Mouse (Mus musculus): ENCODE measurements at regions not wholly inside any gene's neighbourhood (a gene's known extent, or its start where the extent isn't known, plus 50 kb on each side); places are given as distances from the start of the nearest gene placed in this dataset.

DNA sequence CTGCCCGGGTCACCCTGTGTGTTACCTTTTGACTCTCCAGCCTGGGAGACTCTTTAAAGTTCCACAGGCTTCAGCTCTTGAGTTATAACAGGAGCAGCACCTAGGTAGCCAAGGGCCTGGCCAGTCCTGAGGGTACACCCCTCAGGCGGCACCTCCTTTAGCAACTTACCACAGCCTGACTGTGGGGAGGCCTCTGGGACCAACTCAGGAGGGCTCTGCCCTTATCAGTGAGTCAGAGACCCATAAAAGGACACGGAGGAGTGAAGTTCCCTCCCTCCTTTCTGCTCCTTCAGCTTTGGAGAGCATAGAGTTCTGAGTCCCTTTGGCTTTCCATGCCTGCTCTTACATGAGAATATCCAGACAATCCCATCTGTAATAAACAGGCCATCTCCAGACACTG is 222.5 kb upstream of the Msx2 start:
- DNase-seq, result no peak

GRCm38 (mm10) chr13:53688934-53689333 is 216.1 kb upstream of the Msx2 start:
- DNase-seq, result no peak

GRCm38 (mm10) chr13:53688489-53688888 is 215.6 kb upstream of the Msx2 start:
- peak; percentile 74 for DNase-seq

GRCm38 (mm10) chr13:53684498-53684897 is 211.6 kb upstream of the Msx2 start:
- DNase-seq, result no peak

DNA sequence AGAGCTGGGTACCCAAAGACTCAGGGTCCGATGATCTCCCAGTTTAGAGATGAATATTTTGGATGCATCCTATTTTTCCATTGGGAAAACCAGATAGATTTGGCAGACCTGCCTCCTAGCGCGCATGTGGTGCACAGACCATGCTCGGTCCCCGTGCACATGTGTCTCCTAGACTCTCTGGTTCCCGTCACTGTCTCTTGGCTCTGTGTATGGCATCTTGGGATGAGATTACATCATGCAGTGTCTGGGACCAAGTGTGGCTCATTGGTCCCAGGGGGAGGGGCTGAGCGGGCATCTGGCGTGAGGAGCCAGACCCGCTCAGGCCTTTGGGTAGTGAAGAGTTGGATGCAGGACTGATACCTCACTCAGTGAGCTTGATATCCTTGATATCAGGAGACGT is 204.3 kb upstream of the Msx2 start:
- DNase-seq, result no peak

- DNase-seq, result no peak
Measured at GRCm38 (mm10) chr13:53670361-53670760, 197.5 kb upstream of the Msx2 start.

DNA sequence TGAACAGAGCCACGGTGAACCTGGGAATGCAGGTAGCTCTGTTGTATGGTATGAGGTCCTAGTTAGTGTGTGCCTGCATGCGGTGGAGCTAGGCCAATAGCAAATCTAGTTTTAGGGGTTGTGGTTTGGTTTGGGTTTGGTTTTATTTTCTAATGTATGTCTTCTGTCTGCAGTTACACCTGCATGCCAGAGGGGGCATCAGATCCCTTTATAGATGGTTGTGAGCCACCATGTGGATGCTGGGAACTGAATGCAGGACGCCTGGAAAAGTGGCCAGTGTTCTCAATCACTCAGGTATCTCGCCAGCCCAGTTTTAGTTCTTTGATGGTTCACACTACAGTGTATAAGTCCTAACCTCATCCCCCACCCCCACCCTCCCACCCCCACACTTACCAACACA is 194.6 kb upstream of the Msx2 start:
- no peak for DNase-seq

- DNase-seq, result no peak
Measured at GRCm38 (mm10) chr13:53665592-53665991, 192.7 kb upstream of the Msx2 start.

DNA sequence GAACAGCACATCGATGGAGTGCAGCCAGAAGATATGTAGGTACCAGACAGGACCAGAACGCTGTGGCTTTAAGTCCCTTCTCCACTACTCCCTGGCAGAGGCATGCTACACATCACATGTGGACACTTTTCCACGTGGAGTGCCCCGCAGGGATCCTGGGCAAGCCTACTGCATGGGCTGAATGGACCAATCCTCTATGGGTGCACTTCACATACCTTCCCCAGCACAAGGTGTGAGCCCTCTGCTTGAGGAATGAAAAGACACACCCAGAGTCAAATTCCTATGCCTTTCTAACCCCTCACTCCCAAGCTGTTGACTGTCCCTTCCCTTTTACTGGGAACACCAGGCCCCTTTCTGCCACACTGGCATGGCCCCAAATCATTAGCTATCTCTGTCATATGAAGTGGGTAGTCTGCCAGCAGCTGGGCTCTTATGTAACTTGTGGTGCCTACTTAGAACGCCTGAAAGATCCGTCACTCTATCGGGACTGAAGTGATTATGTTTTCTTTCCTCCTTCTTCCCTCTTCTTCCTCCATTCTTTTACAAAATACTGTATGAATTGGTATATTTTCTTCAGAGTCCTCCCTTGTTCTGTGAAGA is 191.9 kb upstream of the Msx2 start:
- no peak for DNase-seq

DNA sequence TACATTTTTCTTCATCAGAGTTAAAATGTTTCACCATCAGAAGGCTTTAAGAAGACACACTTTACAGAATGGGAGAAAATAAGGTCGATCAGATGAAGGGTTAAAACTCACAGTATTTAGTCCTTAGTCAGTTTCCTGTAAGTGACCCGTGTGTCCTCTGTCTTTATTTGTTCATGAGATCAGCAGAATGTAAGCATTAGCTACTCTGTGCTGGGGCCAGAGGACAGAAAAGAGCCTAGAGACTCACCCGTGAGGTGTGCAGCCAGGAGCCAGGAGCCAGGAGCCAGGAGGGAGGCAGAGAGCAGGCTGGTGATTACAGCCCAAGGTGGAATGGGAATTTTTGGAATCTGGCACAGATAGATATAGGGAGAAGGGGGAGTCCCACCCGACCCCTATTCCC is 180.0 kb upstream of the Msx2 start:
- no peak for DNase-seq

DNA sequence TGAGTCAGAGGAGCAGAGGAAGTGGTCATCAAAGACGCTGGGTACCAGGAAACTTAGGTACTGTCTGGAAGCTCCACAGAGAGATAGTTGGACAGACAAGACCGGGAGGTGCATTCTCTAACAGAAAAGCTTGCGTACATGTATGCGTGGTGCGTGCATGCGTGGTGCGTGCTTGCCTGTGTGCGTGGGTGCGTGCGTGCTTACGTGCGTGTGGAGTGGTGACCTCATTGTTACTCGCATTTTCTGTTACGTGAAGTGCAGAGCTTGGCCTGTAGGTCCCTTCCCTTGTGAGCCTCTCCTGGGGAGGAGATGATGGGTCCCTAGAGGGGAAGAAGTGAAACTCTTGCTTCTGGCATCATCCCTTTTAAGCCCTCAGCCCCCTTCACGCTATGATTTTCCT is 175.5 kb upstream of the Msx2 start:
- no peak for DNase-seq

DNA sequence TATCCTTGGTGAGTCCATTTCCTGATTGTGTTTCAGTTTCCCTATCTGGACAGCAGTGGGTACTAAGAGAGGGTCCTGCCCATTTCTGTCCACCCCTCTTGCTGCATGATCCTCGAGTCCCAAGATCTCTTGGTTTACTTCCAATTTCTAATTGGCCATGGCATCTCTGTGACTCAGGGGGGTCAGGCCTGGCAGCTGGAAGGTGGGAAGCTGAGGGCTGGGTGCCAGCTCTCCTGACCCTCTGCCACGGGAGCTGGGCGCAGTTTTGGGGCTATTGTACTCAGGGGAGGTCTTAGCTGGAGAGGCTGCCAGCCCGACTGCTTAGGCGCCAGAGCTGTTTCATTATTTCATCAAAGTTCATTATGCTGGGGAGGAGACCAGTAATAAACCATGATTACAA is 169.7 kb upstream of the Msx2 start:
- no peak for DNase-seq

- DNase-seq, result no peak
Measured at GRCm38 (mm10) chr13:53639584-53639983, 166.7 kb upstream of the Msx2 start.

DNA sequence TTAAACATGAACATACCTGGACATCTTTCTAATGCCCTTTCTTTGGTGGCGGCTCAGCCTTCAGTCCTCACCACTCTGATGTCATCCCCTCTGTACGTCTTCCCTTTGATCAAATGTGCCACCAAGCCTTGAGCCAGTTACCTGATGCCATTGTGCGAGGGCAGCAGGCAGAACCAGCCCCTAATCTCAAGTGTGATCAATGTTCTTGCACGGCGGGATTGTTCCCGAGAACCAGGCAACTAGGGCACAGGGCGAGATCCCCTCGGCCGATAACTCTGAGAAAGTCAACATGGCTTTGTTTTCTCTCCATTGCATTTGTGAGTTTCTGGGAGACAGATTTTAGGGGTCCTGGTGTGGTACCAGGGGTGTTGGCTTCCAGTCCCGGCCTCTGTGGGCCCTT is 166.2 kb upstream of the Msx2 start:
- DNase-seq, result no peak

DNA sequence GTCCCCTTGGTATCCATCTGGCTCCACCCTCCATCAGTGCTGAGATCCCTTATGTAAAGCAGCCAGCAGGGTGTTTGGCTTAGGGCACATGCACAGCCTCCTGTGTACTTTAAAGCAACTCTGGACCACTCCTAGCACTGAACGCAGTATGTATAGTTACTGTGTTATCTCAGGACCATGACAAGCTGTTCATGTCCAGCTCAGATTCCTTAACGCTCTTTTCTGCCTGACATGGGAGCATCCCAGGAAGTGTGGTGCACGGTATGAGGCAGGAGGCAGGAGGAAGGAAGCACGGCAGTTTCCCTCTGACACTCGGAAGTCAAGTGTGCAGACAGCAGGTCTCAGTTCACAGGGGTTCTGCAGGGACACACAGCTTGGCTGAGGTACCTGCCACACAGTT is 163.1 kb upstream of the Msx2 start:
- no peak for DNase-seq

DNA sequence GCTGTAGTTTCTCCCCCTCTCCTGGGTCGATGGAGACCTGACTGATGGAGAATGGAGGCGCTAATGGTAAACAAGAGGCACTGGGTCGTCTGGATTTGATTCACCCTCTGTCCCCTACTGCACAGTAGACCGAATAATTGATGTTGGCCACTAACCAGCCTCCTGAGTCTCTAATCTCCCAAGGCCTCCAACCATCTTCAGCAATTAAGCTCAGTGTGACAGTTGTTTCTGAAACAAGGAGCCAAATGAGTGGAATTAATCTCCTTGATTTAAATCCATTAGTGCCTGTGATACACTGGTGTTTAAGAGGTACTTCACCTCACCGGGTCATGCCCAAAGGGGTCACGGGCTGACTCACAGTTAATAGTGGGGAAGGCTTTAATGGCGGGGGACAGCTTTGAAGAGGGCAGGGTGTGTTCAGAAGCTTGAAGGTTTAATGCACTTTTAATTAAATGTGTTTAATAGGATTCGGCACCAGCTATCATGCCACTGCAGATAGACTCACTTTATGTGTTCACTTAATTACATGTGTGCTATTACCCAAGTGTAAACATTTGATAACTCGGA is 161.8 kb upstream of the Msx2 start:
- no peak for DNase-seq

DNA sequence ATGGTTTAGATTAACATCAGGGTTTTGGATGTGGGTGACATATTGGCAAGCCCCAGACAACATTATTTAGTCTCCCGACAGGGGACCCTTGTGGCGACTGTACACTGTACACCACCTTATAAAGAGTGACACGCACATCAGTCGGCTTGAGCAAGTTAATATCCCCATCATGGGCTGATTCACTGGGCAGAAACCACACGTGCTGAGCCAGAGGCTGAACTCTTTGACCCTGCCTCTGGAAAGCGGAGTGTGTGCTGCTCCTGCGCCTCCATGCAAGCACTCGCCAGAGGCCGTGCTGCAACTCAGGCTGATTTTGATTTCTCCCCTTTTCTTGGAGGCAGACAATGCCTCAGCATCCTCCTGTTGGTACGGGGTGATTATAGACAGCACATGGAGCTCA is 125.2 kb upstream of the Msx2 start:
- DNase-seq, result no peak

GRCm38 (mm10) chr13:53596871-53597800 is 124.3 kb upstream of the Msx2 start:
- no peak for DNase-seq

DNA sequence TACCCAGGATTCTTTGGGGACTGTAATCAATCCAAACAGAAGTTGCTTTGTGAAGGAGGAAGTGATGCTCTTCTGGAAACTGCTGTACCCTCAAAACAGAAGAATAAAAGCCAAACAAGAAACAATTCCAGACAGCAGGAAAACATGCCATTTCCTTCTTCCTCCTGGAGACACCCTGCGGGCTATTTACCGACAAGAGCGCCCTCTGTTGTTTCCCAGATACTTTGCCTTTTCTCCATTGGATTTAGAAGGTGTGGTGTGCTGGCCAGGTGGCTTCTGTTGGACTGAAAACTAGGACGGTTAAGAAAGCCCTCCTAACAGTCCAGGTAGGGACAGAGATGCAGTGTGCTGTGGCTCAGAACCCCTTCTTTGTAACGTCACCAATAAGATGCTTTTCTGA is 119.9 kb upstream of the Msx2 start:
- no peak for DNase-seq

GRCm38 (mm10) chr13:53586771-53587170 is 113.9 kb upstream of the Msx2 start:
- no peak for DNase-seq

- DNase-seq, result no peak
Measured at GRCm38 (mm10) chr13:53584504-53585130, 111.7 kb upstream of the Msx2 start.

GRCm38 (mm10) chr13:53553876-53554577 is 81.2 kb upstream of the Msx2 start:
- DNase-seq, result no peak

All from right cerebral cortex, postnatal 25 days (tissue).